Mouse (Mus musculus): ENCODE results near the gene Lrtm2.

- no peak for TF ChIP-seq CTCF (IDR thresholded peaks at IDR 0.05; ENCODE audit: extremely low read depth, insufficient read depth, low read length)
- TF ChIP-seq POLR2A (IDR thresholded peaks at IDR 0.05; ENCODE audit: extremely low read depth, insufficient read depth, low read length) = no peak
Measured at GRCm38 (mm10) chr6:119341409-119341808, 10.8 kb upstream of the Lrtm2 start.

Data from cortical plate, adult 2 months (tissue).